Mouse (Mus musculus) E14TG2a.4 (cell line): ENCODE measurements around the gene Ubac2.
"Not testable (repeated sequence)": the region's sequence is repeated elsewhere in the genome, so short reads cannot be mapped to it uniquely, and the experiment has no call there.

ENCODE experiments used
- H3K27me3 ChIP-seq: 2 replicates; pipeline ENCODE4 v1.6.1; 2014; ENCODE audit warnings: low read length, control low read depth; ENCODE audit not compliant: insufficient read depth
- H3K36me3 ChIP-seq: 2 replicates; pipeline ENCODE4 v1.6.1; 2014; ENCODE audit warnings: low read length, control low read depth; ENCODE audit not compliant: insufficient read depth
- H3K4me1 ChIP-seq: replicated peaks from 2 replicates; pipeline ENCODE4 v1.6.1; 2014; ENCODE audit warnings: low read depth, low read length, control low read depth
- H3K4me3 ChIP-seq: replicated peaks from 2 replicates; pipeline ENCODE4 v1.5.1; 2014; ENCODE audit warnings: mild to moderate bottlenecking, low read length
- H3K9me3 ChIP-seq: 2 replicates; pipeline ENCODE4 v1.6.1; 2014; ENCODE audit warnings: low read length, control low read depth
- CTCF ChIP-seq: conservative IDR thresholded peaks from 2 replicates; pipeline ENCODE4 v1.5.1; 2014; ENCODE audit warnings: low read length
- NANOG ChIP-seq: IDR thresholded peaks from 2 replicates; pipeline ENCODE4 v1.6.1; 2014; ENCODE audit warnings: borderline replicate concordance, low read length, mixed read lengths
- POU5F1 ChIP-seq: IDR thresholded peaks from 2 replicates; pipeline ENCODE4 v1.6.1; 2014; ENCODE audit warnings: low read length, borderline replicate concordance

Gene Ubac2

GRCm38 (mm10) chr14:122060642-122061041, 182.2 kb downstream of the Ubac2 start:
- H3K36me3 ChIP-seq: no peaks in the 10 kb centered on the region
- H3K4me3 ChIP-seq: no peak overlapping the region
- H3K4me1 ChIP-seq: peaks cover 11% of the 10 kb centered on the region
- H3K9me3 ChIP-seq: no peaks in the 10 kb centered on the region
- TF ChIP-seq CTCF (peak; percentile 96), POU5F1 (no peak)
- H3K27me3 ChIP-seq: 0 out of 2 replicates have a peak, but pooled peaks cover 7% of the 10 kb centered on the region

- no peaks in the 10 kb centered on the region for H3K9me3 ChIP-seq
- peaks cover 11% of the 10 kb centered on the region for H3K4me1 ChIP-seq
- H3K36me3 ChIP-seq: no peaks in the 10 kb centered on the region
- H3K4me3 ChIP-seq: no peak overlapping the region
- no peak for TF ChIP-seq CTCF
- TF ChIP-seq POU5F1: no peak
- TF ChIP-seq NANOG: no peak
- 0 out of 2 replicates have a peak, but pooled peaks cover 5% of the 10 kb centered on the region for H3K27me3 ChIP-seq
Measured at GRCm38 (mm10) chr14:122061376-122061775, 183.0 kb downstream of the Ubac2 start.

GRCm38 (mm10) chr14:122062411-122063090, 184.1 kb downstream of the Ubac2 start:
- peaks cover 11% of the 10 kb centered on the region for H3K4me1 ChIP-seq
- TF ChIP-seq NANOG (no peak), POU5F1 (no peak)
- no peaks in the 10 kb centered on the region for H3K27me3 ChIP-seq
- no peaks in the 10 kb centered on the region for H3K9me3 ChIP-seq
- no peaks in the 10 kb centered on the region for H3K36me3 ChIP-seq
- H3K4me3 ChIP-seq: no peak overlapping the region

- TF ChIP-seq POU5F1 (no peak), CTCF (no peak), NANOG (no peak)
- Histone ChIP-seq H3K27me3 (no peaks in the 10 kb centered on the region), H3K9me3 (no peaks in the 10 kb centered on the region), H3K4me1 (peaks cover 2% of the 10 kb centered on the region; the same call in 1 of the 2 replicates), H3K36me3 (no peaks in the 10 kb centered on the region), H3K4me3 (no peak overlapping the region)
Measured at GRCm38 (mm10) chr14:122063599-122063998, 185.2 kb downstream of the Ubac2 start.

GRCm38 (mm10) chr14:122064519-122064918, 186.1 kb downstream of the Ubac2 start:
- Histone ChIP-seq H3K36me3 (no peaks in the 10 kb centered on the region), H3K27me3 (0 out of 2 replicates have a peak, but pooled peaks cover under 1% of the 10 kb centered on the region), H3K4me3 (no peak overlapping the region), H3K9me3 (no peaks in the 10 kb centered on the region), H3K4me1 (no peaks in the 10 kb centered on the region)
- TF ChIP-seq POU5F1 (no peak), CTCF (peak; percentile 74), NANOG (no peak)

GRCm38 (mm10) chr14:122066243-122066642, 187.8 kb downstream of the Ubac2 start:
- peaks cover 8% of the 10 kb centered on the region; the same call in 1 of the 2 replicates for H3K27me3 ChIP-seq
- no peaks in the 10 kb centered on the region for H3K36me3 ChIP-seq
- H3K4me1 ChIP-seq: peaks cover 8% of the 10 kb centered on the region
- no peak overlapping the region for H3K4me3 ChIP-seq
- no peak for TF ChIP-seq POU5F1
- no peaks in the 10 kb centered on the region for H3K9me3 ChIP-seq

- not testable (repeated sequence) for H3K27me3 ChIP-seq, H3K4me1 ChIP-seq, H3K4me3 ChIP-seq, H3K9me3 ChIP-seq, H3K36me3 ChIP-seq
Measured at GRCm38 (mm10) chr14:122068036-122068435, 189.6 kb downstream of the Ubac2 start.

- peaks cover 8% of the 10 kb centered on the region for H3K4me1 ChIP-seq
- TF ChIP-seq CTCF (no peak), NANOG (no peak), POU5F1 (no peak)
Measured at GRCm38 (mm10) chr14:122068801-122069695, 190.6 kb downstream of the Ubac2 start.

More at GRCm38 (mm10) chr14:122068801-122069695, 190.6 kb downstream of the Ubac2 start:
- Histone ChIP-seq H3K36me3 (no peaks in the 10 kb centered on the region), H3K9me3 (no peaks in the 10 kb centered on the region), H3K4me3 (no peak overlapping the region), H3K27me3 (peaks cover 13% of the 10 kb centered on the region; the same call in 1 of the 2 replicates)
